Mouse (Mus musculus): ENCODE measurements at regions not wholly inside any gene's neighbourhood (a gene's known extent, or its start where the extent isn't known, plus 50 kb on each side); places are given as distances from the start of the nearest gene placed in this dataset.

DNA sequence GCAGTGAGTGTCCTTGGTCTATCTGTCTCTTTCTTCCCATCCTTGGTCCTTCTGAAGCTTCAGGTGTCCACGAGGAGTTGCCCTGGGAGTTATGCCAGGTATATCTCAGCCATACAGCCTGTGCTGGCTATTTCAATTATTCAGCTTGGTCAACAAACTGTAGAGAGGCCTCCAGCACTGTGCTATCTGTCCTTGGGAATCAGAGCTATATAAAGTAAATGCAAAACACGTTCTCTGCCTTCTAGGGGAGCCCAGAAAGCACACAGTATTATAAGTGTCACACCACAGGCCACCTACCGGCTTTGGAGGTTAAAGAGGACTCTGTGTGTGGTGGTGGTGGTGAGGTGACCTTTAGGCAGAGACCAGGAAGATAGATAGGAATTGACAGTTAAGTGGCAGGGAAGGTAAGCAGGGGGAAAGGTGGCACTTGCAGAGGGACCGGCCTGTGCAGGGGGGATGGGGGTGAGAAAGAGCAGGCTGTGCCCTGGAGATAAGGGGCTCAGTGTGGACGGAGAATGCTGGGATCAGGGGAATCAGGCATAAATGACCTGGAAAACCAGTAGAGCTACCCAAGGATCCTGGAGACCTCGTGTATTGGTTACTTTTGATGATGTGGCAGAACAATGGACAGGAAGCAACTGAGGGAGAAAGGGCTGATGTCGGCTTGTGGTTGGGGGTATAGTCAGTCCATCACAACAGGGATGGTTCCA lies 425.9 kb downstream of the Fut8 start:
- no peak for DNase-seq (ENCODE audit: low spot score in 2 of 2)

DNA sequence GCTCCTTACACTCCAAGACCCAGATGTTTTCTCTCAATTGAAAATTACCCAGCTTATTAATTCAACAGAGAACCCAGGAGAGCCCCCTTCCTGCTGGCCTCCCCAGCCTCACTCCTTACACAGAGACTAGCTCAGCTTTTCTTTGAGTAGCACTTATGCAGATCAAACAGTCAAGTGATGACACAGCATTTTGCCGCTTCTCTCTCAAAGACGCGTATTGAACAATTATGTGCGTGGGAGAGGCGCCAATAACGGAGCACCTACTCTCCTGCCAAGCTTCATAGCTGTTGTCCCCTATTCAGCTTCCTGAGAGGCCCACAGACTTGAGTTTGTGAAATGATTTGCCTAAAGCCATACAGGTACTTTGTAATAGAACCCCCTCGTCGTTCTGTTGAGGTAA lies 428.5 kb downstream of the Fut8 start:
- DNase-seq (ENCODE audit: low spot score in 2 of 2) = no peak

DNA sequence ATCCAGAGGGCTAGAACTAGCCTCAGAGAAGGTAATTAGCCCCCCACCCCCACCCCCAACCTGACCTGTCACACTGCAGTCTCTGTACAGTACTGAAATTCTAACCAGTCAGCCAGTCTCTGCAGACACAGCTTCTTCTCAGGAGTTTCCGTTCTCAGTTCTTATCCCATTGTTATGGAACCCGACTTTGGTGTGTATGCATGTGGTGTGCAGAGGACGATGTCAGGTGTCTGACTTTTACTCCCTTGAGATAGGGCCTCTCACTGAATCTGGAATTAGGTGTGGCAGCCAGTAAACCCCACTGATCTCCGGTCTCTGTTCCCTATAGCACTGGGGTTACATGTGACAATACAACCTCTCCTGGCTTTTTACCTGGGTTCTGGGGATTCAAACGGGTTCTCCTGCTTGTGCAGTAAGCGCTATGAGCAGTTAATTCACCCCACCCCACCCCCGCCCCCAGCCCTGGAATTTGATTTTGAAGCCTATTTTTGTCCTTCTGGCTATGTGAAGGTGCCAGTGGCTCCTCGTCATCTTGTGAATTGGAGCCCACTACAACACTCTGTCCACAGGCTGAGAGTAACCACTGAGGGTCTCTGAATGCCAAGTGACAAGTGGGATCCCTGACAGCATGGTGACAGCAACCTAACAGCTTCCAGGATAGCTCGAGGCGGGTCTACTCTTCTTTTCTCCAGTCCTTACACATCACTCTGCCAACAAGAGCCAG lies 429.4 kb downstream of the Fut8 start:
- no peak for DNase-seq (ENCODE audit: low spot score in 2 of 2)

DNA sequence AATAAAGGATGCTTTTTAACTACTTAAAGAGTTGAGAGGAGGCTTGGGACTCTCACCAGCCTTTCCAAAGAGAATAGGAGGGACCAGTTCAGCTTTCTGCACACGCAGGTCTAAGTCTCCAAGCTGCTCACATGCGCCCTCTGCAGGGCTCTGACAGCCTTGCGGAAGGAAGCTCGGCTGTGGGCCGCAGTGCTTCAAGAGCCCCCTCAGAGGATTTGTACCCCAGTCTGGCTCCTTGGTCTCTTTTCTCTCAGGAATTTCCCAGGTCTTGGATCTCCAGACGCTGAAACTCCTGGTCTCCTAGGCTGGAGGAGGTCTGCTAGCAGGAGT lies 429.9 kb downstream of the Fut8 start:
- DNase-seq (ENCODE audit: low spot score in 2 of 2) = peak; percentile 46 to 80

- no peak for DNase-seq (ENCODE audit: low spot score in 2 of 2)
These were observed 432.6 kb downstream of the Fut8 start for GRCm38 (mm10) chr12:77670531-77670930.

DNA sequence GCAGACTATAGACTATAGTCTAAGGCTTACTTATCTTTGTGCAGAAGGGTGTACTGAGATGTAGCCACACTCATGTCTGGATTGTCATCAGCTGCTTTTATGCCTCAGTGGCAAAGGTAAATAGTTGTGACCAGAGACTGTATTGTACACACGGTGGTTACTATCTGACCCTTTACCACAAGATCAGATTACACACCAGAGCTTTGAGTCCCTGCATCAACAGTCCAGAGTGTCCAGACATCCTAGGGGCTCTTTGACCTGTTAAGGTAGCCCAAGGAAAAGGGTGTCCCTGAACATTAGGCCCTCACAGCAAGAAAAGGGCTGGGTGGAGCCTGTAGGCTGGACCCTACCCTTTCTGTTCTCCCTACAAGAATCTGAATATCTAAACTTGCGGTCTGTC lies 436.4 kb downstream of the Fut8 start:
- DNase-seq (ENCODE audit: low spot score in 2 of 2) = no peak

DNA sequence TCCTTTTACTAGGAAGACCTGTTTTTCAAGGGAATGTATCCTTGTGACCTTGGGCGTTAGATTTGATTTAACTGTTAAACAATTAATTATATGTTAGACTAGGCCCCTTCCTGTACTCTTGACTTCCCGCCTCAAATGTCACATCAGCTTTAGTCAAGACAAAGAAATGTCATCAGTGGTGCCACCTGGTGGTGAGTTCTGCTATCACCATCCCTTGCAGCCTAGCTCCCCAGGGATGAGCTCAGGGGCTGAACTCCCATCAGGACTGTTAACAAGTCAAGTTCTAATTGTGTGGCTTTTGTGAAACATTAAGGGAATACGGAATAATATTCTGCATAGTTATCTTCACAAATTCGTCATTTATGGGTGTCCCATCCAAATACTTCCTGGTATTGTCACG lies 436.8 kb downstream of the Fut8 start:
- peak; percentile 23 to 68 for DNase-seq (ENCODE audit: low spot score in 2 of 2)

DNA sequence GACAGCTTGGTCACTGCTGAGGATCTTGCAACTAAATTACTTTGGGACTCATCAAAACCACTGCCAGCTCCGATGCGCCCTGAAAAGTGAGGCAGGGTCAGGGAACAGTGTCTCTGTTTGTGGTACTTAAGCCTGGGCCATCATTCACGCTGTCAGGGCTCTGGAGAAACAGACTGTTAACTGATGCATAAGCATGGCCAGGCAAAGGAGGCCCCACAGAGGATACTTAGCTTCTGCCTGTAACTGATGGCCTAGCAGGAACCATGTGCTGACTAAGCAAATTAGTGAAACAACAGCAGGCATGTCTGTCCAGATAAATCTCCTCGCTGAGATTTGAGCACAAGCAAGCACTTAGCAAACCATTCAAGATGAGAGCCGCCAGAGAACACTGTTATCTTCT lies 440.1 kb downstream of the Fut8 start:
- no peak for DNase-seq (ENCODE audit: low spot score in 2 of 2)

DNA sequence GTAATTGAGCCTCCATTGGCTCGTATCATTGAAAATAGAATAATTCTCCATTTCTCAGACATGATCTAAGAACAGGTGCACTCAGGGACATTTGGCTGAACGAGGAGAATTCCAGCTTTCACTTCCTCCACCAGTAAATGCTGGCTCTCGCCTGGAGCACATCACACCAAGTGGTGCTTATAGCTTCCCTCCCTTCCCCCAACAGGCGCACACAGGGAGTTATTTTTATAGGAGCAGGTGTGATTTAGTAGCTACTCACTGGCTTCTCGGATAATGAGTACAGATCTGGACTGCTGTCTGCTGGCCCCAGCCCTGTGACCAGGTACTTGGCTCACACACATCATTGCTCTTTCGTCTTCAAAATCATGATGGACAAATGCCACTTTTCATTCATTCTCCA lies 456.2 kb downstream of the Fut8 start:
- DNase-seq (ENCODE audit: low spot score in 2 of 2) = no peak

GRCm38 (mm10) chr12:77696039-77696631 lies 458.2 kb downstream of the Fut8 start:
- DNase-seq (ENCODE audit: low spot score in 2 of 2) = no peak

GRCm38 (mm10) chr12:77696662-77697061 lies 458.7 kb downstream of the Fut8 start:
- DNase-seq (ENCODE audit: low spot score in 2 of 2) = no peak

DNA sequence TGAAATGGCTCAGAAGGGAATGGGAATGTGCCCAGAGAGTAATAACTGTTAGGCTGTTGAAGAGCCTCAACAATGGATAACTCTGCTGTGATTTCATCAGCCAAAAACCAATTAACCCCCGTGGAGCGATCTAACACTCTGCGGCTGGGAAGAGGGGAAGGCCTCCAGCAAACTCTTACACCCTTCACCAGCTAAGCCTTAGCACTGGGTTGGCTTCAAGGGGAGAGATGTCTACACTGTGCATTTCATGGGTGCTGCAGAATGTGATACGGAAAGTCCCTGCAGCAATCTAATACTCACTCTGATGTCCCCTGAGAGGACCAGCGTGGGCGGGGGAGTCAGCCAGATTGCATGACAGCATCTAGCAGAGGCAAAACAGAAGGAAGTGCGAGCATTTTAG lies 460.2 kb downstream of the Fut8 start:
- no peak for DNase-seq (ENCODE audit: low spot score in 2 of 2)

- DNase-seq (ENCODE audit: low spot score in 2 of 2) = no peak
These were observed 462.1 kb downstream of the Fut8 start for GRCm38 (mm10) chr12:77699896-77700605.

- no peak for DNase-seq (ENCODE audit: low spot score in 2 of 2)
These were observed 477.6 kb downstream of the Fut8 start for GRCm38 (mm10) chr12:77715506-77715905.

GRCm38 (mm10) chr12:77715979-77716378 lies 478.1 kb downstream of the Fut8 start:
- no peak for DNase-seq (ENCODE audit: low spot score in 2 of 2)

GRCm38 (mm10) chr12:77727766-77728165 lies 466.3 kb upstream of the Gm6657 start:
- no peak for DNase-seq (ENCODE audit: low spot score in 2 of 2)

GRCm38 (mm10) chr12:77739047-77739760 lies 454.8 kb upstream of the Gm6657 start:
- no peak for DNase-seq (ENCODE audit: low spot score in 2 of 2)

DNA sequence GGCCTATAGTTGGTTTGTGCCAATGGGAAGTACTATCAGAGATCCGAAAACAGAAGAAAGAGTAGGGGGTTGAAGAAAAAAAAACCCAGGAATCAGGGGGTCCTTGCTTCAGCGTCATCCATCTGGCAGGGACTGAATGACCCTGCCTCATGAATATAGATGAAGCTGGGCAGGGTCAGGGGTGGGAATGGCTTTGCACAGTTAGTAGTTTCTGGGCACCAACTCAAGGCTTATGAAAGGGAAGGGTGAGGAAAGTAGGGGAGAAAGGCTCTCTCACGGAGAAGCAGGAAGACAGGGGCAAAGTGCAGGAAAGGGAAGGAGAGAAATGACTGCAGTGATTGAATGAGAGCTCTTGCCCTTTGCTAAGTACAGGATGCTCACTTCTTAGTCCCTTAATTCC lies 451.3 kb upstream of the Gm6657 start:
- DNase-seq (ENCODE audit: low spot score in 2 of 2) = no peak

DNA sequence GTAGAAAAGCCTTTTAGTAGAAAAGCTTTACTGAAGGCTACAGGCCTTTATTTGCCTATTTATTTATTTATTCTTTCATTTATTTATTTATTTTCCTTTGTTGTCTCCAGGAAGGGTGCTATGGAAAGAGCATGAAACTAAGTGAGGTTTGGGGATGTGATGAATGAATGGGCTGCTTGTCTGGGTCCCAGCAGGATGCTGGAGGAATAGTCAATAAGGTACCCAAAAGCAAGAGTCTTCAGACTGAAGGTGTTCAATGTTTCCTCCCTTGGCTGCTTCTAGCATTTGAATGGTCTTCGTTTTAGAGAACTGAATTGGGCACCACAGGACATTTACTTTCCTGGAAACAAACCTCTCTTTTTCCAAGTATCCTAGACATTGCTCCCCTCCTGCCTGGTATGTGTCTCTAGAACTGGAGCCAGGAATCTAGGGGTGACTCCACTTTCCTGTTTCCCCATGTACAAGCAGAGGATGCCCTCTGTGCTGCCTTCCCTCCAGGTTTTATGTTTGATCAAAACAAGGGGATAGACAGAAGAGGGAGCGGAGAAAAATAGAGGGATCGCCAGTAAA lies 444.5 kb upstream of the Gm6657 start:
- no peak for DNase-seq (ENCODE audit: low spot score in 2 of 2)

DNA sequence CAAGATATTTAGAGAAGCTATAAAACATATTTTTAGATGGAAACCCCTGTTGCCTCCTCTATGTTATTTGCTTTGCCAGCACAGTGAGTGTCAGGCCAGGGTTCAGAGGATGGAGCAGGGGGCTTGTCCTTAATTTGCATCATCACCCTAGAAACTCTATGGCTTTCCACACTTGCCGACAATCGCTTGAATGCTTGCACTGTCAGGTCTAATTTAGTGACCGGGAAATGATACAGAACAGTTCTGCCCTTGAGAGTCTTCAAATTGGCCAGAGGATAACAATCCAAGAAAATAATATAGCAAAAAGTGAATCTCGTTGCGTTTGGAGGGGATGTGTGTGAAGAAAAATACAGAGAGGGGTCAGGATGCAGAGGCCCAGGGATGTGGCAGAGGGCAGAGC lies 441.9 kb upstream of the Gm6657 start:
- no peak for DNase-seq (ENCODE audit: low spot score in 2 of 2)

DNA sequence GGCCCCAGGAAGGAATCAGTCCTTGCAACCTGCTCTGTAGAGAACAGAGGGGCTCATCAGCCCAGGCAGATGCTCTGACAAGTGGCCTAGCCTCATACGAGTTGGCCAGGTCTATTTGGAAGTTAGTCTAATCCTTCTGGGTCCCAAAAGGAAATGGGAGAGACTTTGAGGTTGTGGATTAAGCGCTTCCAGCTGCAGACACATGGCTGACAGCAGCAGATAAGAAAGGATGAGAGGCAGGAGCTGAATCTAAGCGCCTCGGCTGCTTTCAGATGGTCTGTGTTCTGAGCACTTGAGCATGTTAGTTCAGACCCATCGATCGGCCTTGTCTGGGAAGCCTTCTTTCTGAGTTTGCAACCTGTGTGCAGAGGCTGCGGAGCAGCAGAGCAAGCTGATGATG lies 438.0 kb upstream of the Gm6657 start:
- DNase-seq (ENCODE audit: low spot score in 2 of 2) = no peak

DNA sequence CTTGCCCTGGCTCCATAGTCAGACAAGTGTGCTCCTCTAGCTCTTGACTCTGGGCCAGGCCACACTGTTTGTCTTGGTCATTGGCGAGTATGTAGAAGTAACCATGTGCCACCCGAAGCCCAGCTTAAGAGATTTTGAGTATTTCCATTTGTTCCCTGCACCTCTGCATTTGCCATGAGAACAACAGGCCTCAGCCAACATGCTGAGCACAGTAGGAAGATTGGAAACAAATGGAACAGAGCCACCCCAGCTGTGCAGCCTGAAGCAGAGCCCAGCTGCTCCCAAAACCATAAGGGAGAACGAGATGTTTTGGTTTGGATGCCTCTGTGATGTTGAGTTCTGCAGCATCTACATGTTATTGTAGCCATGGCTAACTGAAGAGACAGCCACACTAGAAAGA lies 433.1 kb upstream of the Gm6657 start:
- no peak for DNase-seq (ENCODE audit: low spot score in 2 of 2)
